Mouse (Mus musculus) ES-Bruce4 (cell line): ENCODE measurements around the gene Txndc5. TPM values are rescaled to one million over a fixed set of nuclear protein-coding genes. Genes with fewer than 3 reads are reported as not detected.

Source experiments
- H3K27ac ChIP-seq: 2 replicates; pipeline ENCODE4 v1.5.1; 2012; ENCODE audit warnings: low read length, inconsistent platforms; ENCODE audit not compliant: insufficient read depth
- H3K27me3 ChIP-seq: 2 replicates; pipeline ENCODE4 v1.6.1; 2012; ENCODE audit warnings: mild to moderate bottlenecking, low read length, inconsistent platforms; ENCODE audit not compliant: control insufficient read depth, poor library complexity, insufficient read depth, severe bottlenecking
- H3K36me3 ChIP-seq: 2 replicates; pipeline ENCODE4 v1.6.1; 2012; ENCODE audit warnings: inconsistent platforms, mild to moderate bottlenecking, low read length, moderate library complexity; ENCODE audit not compliant: control insufficient read depth, poor library complexity, insufficient read depth, severe bottlenecking
- H3K4me1 ChIP-seq: one replicate; pipeline ENCODE4 v1.8.1; 2011; ENCODE audit warnings: low read length; ENCODE audit not compliant: control insufficient read depth, insufficient read depth
- H3K4me3 ChIP-seq: 2 replicates; pipeline ENCODE4 v1.5.1; 2011; ENCODE audit warnings: low read depth, mild to moderate bottlenecking, low read length
- H3K9ac ChIP-seq: 2 replicates; pipeline ENCODE4 v1.6.1; 2012; ENCODE audit warnings: low read depth, mild to moderate bottlenecking, inconsistent platforms; ENCODE audit not compliant: poor library complexity, severe bottlenecking
- H3K9me3 ChIP-seq: replicated peaks from 2 replicates; pipeline ENCODE4 v1.6.1; 2012; ENCODE audit warnings: mild to moderate bottlenecking, low read length, inconsistent platforms; ENCODE audit not compliant: control insufficient read depth, poor library complexity, insufficient read depth, severe bottlenecking
- CTCF ChIP-seq: IDR thresholded peaks from one replicate; pipeline ENCODE4 v1.8.1; 2011; ENCODE audit warnings: low read depth, low read length
- EP300 ChIP-seq: IDR thresholded peaks from 2 replicates; pipeline ENCODE4 v1.6.1; 2011; ENCODE audit warnings: low read depth, low read length; ENCODE audit not compliant: insufficient read depth
- POLR2A ChIP-seq: IDR thresholded peaks from one replicate; pipeline ENCODE4 v1.8.1; 2011; ENCODE audit warnings: low read length; ENCODE audit not compliant: insufficient read depth
- polyA plus RNA-seq: library from polyadenylated mRNA; stranded (reverse); fragments of >200 nt; gene quantifications from 2 replicates; pipeline ENCODE4 v1.2.4, GENCODE M21; 2011; ENCODE audit warnings: low read depth; ENCODE audit not compliant: missing spikeins, insufficient read depth, insufficient read length

Gene Txndc5
- polyA plus RNA-seq, 1 experiment = 109 TPM

DNA sequence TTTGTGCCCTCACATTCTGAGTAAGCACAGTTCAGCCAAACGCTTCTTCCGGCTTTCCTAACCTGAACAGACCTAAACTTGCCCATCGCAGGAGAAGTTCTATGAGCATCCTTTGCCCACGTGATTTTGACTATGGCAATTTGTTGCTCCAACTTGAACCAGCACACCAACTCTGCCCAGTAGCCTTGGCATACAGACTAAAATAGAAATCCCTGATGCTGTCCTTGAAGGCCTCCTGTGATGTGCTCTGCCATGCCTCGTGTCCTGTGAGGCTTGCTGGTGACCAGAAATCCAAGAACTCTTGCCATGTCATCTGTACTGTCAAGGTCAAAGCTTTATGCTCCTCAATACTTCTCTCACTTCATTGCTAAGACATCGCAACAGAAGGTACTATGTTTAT is 952 bp upstream of the Txndc5 start:
- Histone ChIP-seq H3K27me3 (no peaks in the 10 kb centered on the region), H3K9me3 (no peaks in the 10 kb centered on the region), H3K9ac (no peak overlapping the region), H3K4me1 (peaks cover 4% of the 10 kb centered on the region), H3K27ac (no peak overlapping the region), H3K36me3 (no peaks in the 10 kb centered on the region), H3K4me3 (no peak overlapping the region)
- no peak for TF ChIP-seq POLR2A
- TF ChIP-seq CTCF = no peak
- no peak for TF ChIP-seq EP300

DNA sequence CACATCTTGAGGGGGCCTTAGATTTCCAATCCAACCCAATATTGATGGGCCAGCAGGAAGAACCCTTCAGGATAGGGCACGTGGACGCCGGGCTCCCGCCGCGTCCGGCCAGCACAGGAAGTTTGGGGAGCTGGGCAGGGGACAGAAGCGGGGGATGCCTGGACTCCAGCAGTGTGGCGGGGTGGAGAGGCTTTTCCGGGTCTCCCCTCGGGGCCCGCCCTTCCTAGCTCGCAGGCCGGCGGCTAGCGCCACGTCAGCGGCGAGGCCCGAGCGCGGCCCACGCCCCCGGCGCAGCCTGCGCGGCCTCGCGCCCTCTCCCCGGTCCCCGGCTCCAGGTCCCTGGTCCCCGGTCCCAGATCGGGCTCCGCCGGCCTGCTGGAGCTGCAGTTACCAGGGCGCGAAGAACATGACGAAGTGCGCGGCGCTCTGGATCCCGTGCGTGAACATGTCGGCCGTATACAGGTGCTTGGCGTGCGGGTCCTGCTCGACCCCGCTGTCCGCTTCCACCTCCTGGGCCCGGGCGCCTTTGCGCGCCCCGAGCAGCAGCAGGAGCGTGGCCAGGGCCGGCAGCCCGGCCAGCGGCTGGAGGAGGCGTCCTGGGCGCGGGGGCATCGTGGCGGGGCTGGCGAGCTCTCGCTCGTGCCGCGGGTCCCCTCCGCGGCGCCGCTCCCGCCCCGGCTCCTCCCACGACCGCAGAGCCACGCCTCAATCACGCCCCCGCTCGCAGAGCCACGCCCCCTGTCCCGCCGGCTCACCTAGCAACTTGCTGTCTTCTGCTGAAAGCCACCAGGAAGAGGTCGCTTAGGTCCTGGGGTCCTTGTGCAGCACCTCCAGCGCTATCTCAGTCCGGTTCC is 600 bp downstream of the Txndc5 start:
- H3K27ac ChIP-seq = no peak overlapping the region
- no peaks in the 10 kb centered on the region for H3K27me3 ChIP-seq
- H3K4me3 ChIP-seq = peak overlapping the region; percentile 75
- H3K36me3 ChIP-seq = no peaks in the 10 kb centered on the region; the same call in 1 of the 2 replicates
- no peak for TF ChIP-seq CTCF
- TF ChIP-seq EP300 = no peak
- no peak for TF ChIP-seq POLR2A
- H3K9ac ChIP-seq = peak overlapping the region; percentile 85
- peaks cover 4% of the 10 kb centered on the region for H3K4me1 ChIP-seq
- no peaks in the 10 kb centered on the region for H3K9me3 ChIP-seq

- Histone ChIP-seq H3K36me3 (peaks cover 5% of the 10 kb centered on the region), H3K27me3 (no peaks in the 10 kb centered on the region), H3K27ac (no peak overlapping the region), H3K4me3 (peak overlapping the region; percentile 75), H3K9ac (peak overlapping the region; percentile 85), H3K4me1 (peaks cover 4% of the 10 kb centered on the region), H3K9me3 (no peaks in the 10 kb centered on the region)
- no peak for TF ChIP-seq EP300
- TF ChIP-seq POLR2A = no peak
- no peak for TF ChIP-seq CTCF
These were observed 1.4 kb downstream of the Txndc5 start for GRCm38 (mm10) chr13:38527041-38527796.

- Histone ChIP-seq H3K36me3 (peaks cover 14% of the 10 kb centered on the region), H3K9me3 (no peaks in the 10 kb centered on the region), H3K4me1 (peaks cover 4% of the 10 kb centered on the region), H3K27ac (no peak overlapping the region), H3K4me3 (no peak overlapping the region), H3K27me3 (no peaks in the 10 kb centered on the region), H3K9ac (no peak overlapping the region)
- TF ChIP-seq POLR2A (no peak), CTCF (no peak), EP300 (no peak)
These were observed 2.5 kb downstream of the Txndc5 start for GRCm38 (mm10) chr13:38526116-38526515.

GRCm38 (mm10) chr13:38525261-38525660 is 3.4 kb downstream of the Txndc5 start:
- Histone ChIP-seq H3K27me3 (no peaks in the 10 kb centered on the region), H3K9me3 (no peaks in the 10 kb centered on the region), H3K4me1 (peaks cover 4% of the 10 kb centered on the region), H3K9ac (no peak overlapping the region), H3K36me3 (peaks cover 16% of the 10 kb centered on the region), H3K27ac (no peak overlapping the region), H3K4me3 (no peak overlapping the region)
- no peak for TF ChIP-seq EP300
- TF ChIP-seq CTCF = no peak
- no peak for TF ChIP-seq POLR2A

GRCm38 (mm10) chr13:38523231-38523630 is 5.4 kb downstream of the Txndc5 start:
- H3K9ac ChIP-seq = no peak overlapping the region
- no peak overlapping the region for H3K27ac ChIP-seq
- H3K27me3 ChIP-seq = no peaks in the 10 kb centered on the region
- no peak overlapping the region for H3K4me3 ChIP-seq
- H3K9me3 ChIP-seq = no peaks in the 10 kb centered on the region
- H3K36me3 ChIP-seq = peaks cover 34% of the 10 kb centered on the region
- TF ChIP-seq CTCF = no peak
- no peak for TF ChIP-seq EP300
- no peak for TF ChIP-seq POLR2A
- H3K4me1 ChIP-seq = peaks cover 4% of the 10 kb centered on the region
